Mouse (Mus musculus): Measurements from ENCODE around the gene Nudt3.

Gene Nudt3

GRCm38 (mm10) chr17:27573772-27574320 lies 49.4 kb downstream of the Nudt3 start:
- no peak for DNase-seq (ENCODE audit: extremely low read depth, insufficient read length, low spot score)

GRCm38 (mm10) chr17:27571315-27571714 lies 52.0 kb downstream of the Nudt3 start:
- no peak for DNase-seq (ENCODE audit: extremely low read depth, insufficient read length, low spot score)

GRCm38 (mm10) chr17:27568228-27568627 lies 55.1 kb downstream of the Nudt3 start:
- DNase-seq (ENCODE audit: extremely low read depth, insufficient read length, low spot score): no peak

GRCm38 (mm10) chr17:27565942-27566267 lies 57.4 kb downstream of the Nudt3 start:
- no peak for DNase-seq (ENCODE audit: extremely low read depth, insufficient read length, low spot score)

GRCm38 (mm10) chr17:27565163-27565941 lies 57.9 kb downstream of the Nudt3 start, which contains the start of gene AI413582:
AI413582 (minus strand) TSS chr17:27565756.
- DNase-seq (ENCODE audit: extremely low read depth, insufficient read length, low spot score): peak; percentile 94

- peak; percentile 61 for DNase-seq (ENCODE audit: extremely low read depth, insufficient read length, low spot score)
These were observed 58.7 kb downstream of the Nudt3 start for GRCm38 (mm10) chr17:27564391-27565162.

- DNase-seq (ENCODE audit: extremely low read depth, insufficient read length, low spot score): no peak
These were observed 59.5 kb downstream of the Nudt3 start for GRCm38 (mm10) chr17:27563771-27564244.

- DNase-seq (ENCODE audit: extremely low read depth, insufficient read length, low spot score): peak; percentile 92
These were observed 61.3 kb downstream of the Nudt3 start for GRCm38 (mm10) chr17:27561809-27562526.

GRCm38 (mm10) chr17:27560926-27561480 lies 62.3 kb downstream of the Nudt3 start:
- peak; percentile 64 for DNase-seq (ENCODE audit: extremely low read depth, insufficient read length, low spot score)

GRCm38 (mm10) chr17:27559596-27559995 lies 63.7 kb downstream of the Nudt3 start:
- DNase-seq (ENCODE audit: extremely low read depth, insufficient read length, low spot score): no peak

GRCm38 (mm10) chr17:27558845-27559244 lies 64.5 kb downstream of the Nudt3 start:
- DNase-seq (ENCODE audit: extremely low read depth, insufficient read length, low spot score): peak; percentile 51

GRCm38 (mm10) chr17:27557927-27558661 lies 65.2 kb downstream of the Nudt3 start:
- no peak for DNase-seq (ENCODE audit: extremely low read depth, insufficient read length, low spot score)

GRCm38 (mm10) chr17:27557181-27557926 lies 65.9 kb downstream of the Nudt3 start:
- DNase-seq (ENCODE audit: extremely low read depth, insufficient read length, low spot score): peak; percentile 81

- DNase-seq (ENCODE audit: extremely low read depth, insufficient read length, low spot score): peak; percentile 86
These were observed 66.8 kb downstream of the Nudt3 start, which contains the start of gene Hmga1 for GRCm38 (mm10) chr17:27556315-27557011. Hmga1 (plus strand) TSS chr17:27556497.

GRCm38 (mm10) chr17:27555512-27556172 lies 67.7 kb downstream of the Nudt3 start:
- no peak for DNase-seq (ENCODE audit: extremely low read depth, insufficient read length, low spot score)

GRCm38 (mm10) chr17:27555075-27555511 lies 68.2 kb downstream of the Nudt3 start:
- DNase-seq (ENCODE audit: extremely low read depth, insufficient read length, low spot score): no peak

GRCm38 (mm10) chr17:27554062-27554960 lies 69.0 kb downstream of the Nudt3 start:
- DNase-seq (ENCODE audit: extremely low read depth, insufficient read length, low spot score): no peak

Measured in 3134 (cell line).